Mouse (Mus musculus): Measurements from ENCODE around the gene Slc25a16.

- TF ChIP-seq CTCF (IDR thresholded peaks at IDR 0.05; ENCODE audit: low read depth) (no peak), EP300 (IDR thresholded peaks at IDR 0.05; ENCODE audit: low read depth) (no peak)
Observed at GRCm38 (mm10) chr10:62896035-62896434, 24.4 kb upstream of the Slc25a16 start.

Data from heart, postnatal 0 days (tissue).